Mouse (Mus musculus) kidney, adult 18-20 months (tissue): ENCODE results near the gene Olfr1197.

Experiments used
- DNase-seq: peaks from one replicate; pipeline ENCODE4 v3.0.0; 2021

Olfr1197 gene

DNA sequence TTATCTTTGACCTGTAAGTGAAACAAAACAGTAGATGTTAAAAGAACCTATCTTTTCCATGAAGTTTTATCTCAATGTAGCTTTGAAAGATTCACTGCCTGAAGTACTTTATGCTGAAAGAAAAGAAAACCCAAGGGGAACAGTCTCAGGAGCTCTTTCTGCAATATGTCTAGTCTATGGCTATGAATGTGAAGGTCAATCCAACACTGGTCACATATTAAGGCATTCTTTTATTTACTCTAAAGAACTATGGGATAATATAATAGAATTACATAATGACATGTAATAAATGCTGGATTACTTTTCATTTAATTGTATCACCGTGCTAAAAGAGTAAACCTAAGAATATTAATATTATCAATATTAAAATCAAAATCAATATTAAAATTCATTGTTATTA lies at the start of gene Olfr1197:
Gene Olfr1197 (minus strand): TSS at position 101 of the 400 bp plus-strand sequence.
- DNase-seq: no peak

DNA sequence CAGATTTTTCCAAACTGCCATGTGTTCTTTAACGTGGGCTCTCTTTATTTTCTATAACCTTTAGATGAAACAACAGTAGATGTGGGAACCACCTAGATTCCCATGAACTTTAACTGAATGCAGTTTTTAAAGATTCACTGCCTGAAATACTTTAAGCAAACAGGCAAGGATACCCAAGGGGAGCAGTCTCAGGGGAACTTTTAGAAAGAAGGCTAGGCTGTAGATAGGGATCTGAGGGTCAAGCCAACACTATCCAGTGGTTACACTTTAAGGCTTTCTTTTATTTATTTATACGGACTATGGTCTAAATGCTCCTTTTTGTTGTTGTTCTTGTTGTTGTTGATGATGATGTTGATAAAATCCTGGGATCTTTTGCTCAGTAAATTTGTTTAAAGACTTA lies 38.2 kb upstream of the Olfr1197 start, which contains the start of gene Olfr1200:
Gene Olfr1200 (minus strand): TSS at position 101 of the 400 bp plus-strand sequence.
- DNase-seq: no peak

DNA sequence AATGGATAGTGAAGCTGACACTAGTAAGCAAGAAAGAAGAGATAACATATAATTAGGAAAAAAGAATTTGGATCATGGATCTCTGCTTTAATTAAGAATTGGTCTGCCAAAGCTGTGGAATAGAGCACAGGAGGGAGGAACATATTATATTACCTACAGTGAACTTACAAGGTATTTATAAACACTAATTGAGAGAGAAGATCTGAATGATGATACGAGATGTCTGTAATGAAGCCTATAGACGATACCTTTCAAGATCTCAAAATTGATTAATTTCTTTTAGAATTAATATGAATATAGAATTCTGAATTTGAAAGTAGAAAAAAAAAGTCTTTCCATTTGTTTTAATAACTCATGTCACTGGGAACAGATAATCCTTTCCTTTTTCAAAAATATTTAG lies 28.2 kb upstream of the Olfr1197 start, which contains the start of gene Olfr1199:
Gene Olfr1199 (minus strand): TSS at position 101 of the 400 bp plus-strand sequence.
- DNase-seq: no peak

DNA sequence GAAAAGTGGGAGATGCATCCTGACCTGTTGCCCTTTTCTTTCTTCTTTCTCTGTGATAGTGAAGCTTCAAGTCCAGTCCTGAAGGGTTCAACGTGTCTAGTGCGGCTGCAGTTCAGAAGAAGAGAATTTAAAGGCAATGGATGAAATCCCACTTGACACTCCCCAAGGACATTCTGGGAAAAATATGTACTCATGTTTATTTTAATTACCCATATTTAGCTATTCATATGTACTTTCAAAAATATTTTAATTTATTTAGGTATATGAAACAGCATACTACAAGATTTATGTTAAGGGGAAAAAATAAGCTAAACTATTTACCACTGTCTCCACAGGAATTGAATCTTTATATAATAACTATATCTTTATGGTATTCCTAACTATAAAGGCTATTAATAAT lies 19.1 kb upstream of the Olfr1197 start, which contains the start of gene Olfr1198:
Gene Olfr1198 (minus strand): TSS at position 101 of the 400 bp plus-strand sequence.
- no peak for DNase-seq

DNA sequence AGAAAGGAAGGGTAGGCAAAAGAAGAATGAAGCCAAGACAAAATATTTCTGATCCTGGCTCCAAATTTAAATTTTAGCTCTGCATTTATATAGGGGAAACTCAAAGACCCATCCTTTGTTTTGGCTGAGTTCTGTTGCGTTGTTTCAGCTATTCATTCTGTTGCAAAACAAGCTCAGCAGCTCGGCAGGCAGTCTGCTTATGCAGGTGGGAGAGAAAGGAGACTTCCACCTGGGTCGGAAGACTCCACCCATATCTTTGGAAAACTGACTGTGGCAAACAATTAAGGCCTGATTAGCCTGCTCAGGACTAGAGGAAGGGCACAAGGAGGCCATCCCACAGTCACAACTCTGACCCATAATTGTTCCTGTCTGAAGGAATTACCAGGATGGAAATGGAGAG lies 11.2 kb upstream of the Olfr1197 start:
- no peak for DNase-seq

DNA sequence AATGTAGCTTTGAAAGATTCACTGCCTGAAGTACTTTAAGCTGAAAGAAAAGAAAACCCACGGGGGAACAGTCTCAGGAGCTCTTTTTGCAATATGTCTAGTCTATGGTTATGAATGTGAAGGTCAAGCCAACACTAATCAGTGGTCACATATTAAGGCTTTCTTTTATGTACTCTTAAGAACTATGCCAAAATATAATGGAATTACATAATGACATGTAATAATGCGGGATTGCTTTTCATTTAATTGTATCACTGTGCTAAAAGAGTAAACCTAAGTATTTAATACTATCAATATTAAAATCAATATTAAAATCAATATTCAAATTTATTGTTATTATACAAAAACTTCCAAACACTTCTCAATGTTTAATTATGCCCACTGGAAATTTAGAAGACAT lies 27.7 kb downstream of the Olfr1197 start, which contains the start of gene Olfr1196:
Gene Olfr1196 (minus strand): TSS at position 101 of the 400 bp plus-strand sequence.
- no peak for DNase-seq

DNA sequence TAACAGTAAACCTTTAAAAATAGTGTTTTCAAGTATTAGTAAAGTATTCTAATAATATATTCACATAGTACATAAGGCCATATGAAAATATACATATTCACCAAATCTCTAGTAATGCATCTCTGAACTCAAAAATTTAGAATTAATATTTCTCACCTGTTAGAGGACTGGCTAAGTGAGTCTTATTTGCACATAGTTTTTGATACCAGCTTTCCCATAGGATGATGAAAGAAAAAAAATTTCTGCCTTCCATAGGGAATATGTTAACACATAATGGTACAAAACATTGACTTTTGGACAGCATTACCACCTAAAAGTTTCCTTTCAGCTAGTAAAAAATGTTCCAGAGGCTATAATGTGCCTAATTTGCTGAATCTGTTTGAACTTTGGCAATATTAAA lies 43.1 kb downstream of the Olfr1197 start, which contains the start of gene Olfr1195:
Gene Olfr1195 (minus strand): TSS at position 101 of the 400 bp plus-strand sequence.
- no peak for DNase-seq
